Mouse (Mus musculus) hindbrain, embryonic 13.5 days (tissue): Measurements from ENCODE around the gene Wnt8b. TPM values are rescaled to one million over a fixed set of nuclear protein-coding genes. Genes with fewer than 3 reads are reported as not detected.

ENCODE experiments used
- ATAC-seq: fragments of 200-750 bp; cut with Nextera tagmentation; 2 replicates; pipeline ENCODE4 v1.8.0; 2017; ENCODE audit warnings: moderate TSS enrichment; ENCODE audit not compliant: low FRiP score
- H3K27ac ChIP-seq: fragments of 300-500 bp; sonication (generic); 2 replicates; pipeline ENCODE4 v1.5.1; 2015; ENCODE audit warnings: inconsistent platforms, mild to moderate bottlenecking, moderate library complexity
- H3K27me3 ChIP-seq: fragments of 300-500 bp; sonication (generic); 2 replicates; pipeline ENCODE4 v1.6.1; 2015; ENCODE audit warnings: mild to moderate bottlenecking, inconsistent platforms
- H3K36me3 ChIP-seq: fragments of 300-500 bp; sonication (generic); 2 replicates; pipeline ENCODE4 v1.6.1; 2015; ENCODE audit warnings: mild to moderate bottlenecking, inconsistent platforms
- H3K4me1 ChIP-seq: fragments of 300-500 bp; sonication (generic); replicated peaks from 2 replicates; pipeline ENCODE4 v1.6.1; 2015; ENCODE audit warnings: inconsistent platforms
- H3K4me2 ChIP-seq: fragments of 300-500 bp; sonication (generic); 2 replicates; pipeline ENCODE4 v1.6.1; 2015; ENCODE audit warnings: inconsistent platforms, mild to moderate bottlenecking, moderate library complexity
- H3K4me3 ChIP-seq: fragments of 300-500 bp; sonication (generic); 2 replicates; pipeline ENCODE4 v1.5.1; 2015; ENCODE audit warnings: mild to moderate bottlenecking, inconsistent platforms
- H3K9ac ChIP-seq: fragments of 300-500 bp; sonication (generic); 2 replicates; pipeline ENCODE4 v1.6.1; 2015; ENCODE audit warnings: mild to moderate bottlenecking, inconsistent platforms
- H3K9me3 ChIP-seq: fragments of 300-500 bp; sonication (generic); 2 replicates; pipeline ENCODE4 v1.6.1; 2016; ENCODE audit warnings: inconsistent platforms
- WGBS: fragments of 180-500 bp; shearing (Covaris S2); methylation state at CpG from one replicate; pipeline ENCODE4 v1.1.7; 2015; 5-methylcytosine and 5-hydroxymethylcytosine counted together
- polyA plus RNA-seq: library from polyadenylated mRNA; unstranded; fragments of >200 nt; fragmentation: Nextera tagmentation; extraction: Ambion mirVana; gene quantifications from 2 replicates; pipeline ENCODE4 v1.2.1, GENCODE M21; 2015

The Wnt8b gene
- polyA plus RNA-seq, 1 experiment from 2014 or later = 0.78 TPM

GRCm38 (mm10) chr19:44476541-44476940, 16.7 kb upstream of the Wnt8b start:
- peaks cover 24% of the 10 kb centered on the region for H3K27me3 ChIP-seq
- no peak for ATAC-seq
- no peaks in the 10 kb centered on the region for H3K36me3 ChIP-seq
- no peak overlapping the region for H3K4me3 ChIP-seq
- no peak overlapping the region for H3K9ac ChIP-seq
- no peak overlapping the region for H3K4me2 ChIP-seq
- WGBS = 53% methylated on average over 3 of the region's 3 CpGs
- H3K27ac ChIP-seq = no peak overlapping the region
- no peaks in the 10 kb centered on the region for H3K9me3 ChIP-seq
- no peaks in the 10 kb centered on the region for H3K4me1 ChIP-seq

- ATAC-seq = no peak
- Histone ChIP-seq H3K4me3 (no peak overlapping the region), H3K36me3 (no peaks in the 10 kb centered on the region), H3K4me2 (no peak overlapping the region), H3K4me1 (no peaks in the 10 kb centered on the region), H3K9me3 (no peaks in the 10 kb centered on the region), H3K27me3 (peaks cover 44% of the 10 kb centered on the region), H3K9ac (no peak overlapping the region), H3K27ac (no peak overlapping the region)
- 12% methylated on average over 8 of the region's 8 CpGs for WGBS
Measured at GRCm38 (mm10) chr19:44487266-44487665, 6.0 kb upstream of the Wnt8b start.

DNA sequence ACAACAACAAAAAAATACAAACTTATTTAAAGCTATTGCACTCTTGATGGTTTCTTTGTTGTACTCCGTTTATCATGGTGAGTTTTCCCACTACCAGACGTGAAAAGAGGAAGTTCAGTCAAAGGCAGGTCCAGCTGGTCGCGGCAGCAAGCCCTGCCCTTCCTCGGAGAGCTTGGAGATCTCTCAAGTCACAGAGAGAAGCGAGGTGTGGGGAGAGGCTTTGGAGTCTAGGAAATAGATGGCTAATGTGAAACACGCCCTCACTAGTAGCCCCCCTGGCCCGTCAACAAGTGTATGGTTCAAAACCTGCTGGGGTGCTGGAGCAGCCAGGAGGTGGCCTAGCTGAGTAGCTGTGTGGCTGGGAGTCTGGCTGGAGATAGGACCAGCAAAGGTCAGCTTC, 3.2 kb downstream of the Wnt8b start:
- Histone ChIP-seq H3K9me3 (no peaks in the 10 kb centered on the region), H3K27ac (no peak overlapping the region), H3K36me3 (no peaks in the 10 kb centered on the region), H3K4me1 (no peaks in the 10 kb centered on the region), H3K4me2 (no peak overlapping the region), H3K4me3 (no peak overlapping the region), H3K27me3 (peaks cover 95% of the 10 kb centered on the region), H3K9ac (no peak overlapping the region)
- ATAC-seq = no peak
- WGBS = 49% methylated on average over 8 of the region's 8 CpGs

DNA sequence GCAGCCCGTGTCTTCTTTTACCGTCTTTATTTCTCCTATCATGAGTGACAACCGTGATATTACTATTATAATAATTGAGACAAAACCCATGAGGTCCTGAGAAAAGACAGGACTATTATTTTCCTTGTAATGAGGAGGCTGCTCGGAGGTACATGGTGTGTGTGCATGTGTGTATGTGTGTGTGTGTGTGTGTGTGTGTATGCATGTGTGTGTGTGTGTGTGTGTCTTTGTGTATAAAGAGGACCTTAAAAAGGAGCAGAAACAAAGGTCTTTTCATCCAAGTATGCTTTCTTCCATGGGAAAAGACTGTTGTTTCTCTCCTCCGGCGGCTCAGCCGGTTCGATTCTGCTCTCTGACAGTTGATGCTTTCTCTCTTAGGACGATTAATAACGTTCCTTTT, 3.7 kb downstream of the Wnt8b start:
- H3K9me3 ChIP-seq = no peaks in the 10 kb centered on the region
- no peak overlapping the region for H3K4me3 ChIP-seq
- 22% methylated on average over 10 of the region's 10 CpGs for WGBS
- no peak for ATAC-seq
- H3K9ac ChIP-seq = no peak overlapping the region
- H3K27ac ChIP-seq = no peak overlapping the region
- H3K4me1 ChIP-seq = no peaks in the 10 kb centered on the region
- peaks cover 95% of the 10 kb centered on the region for H3K27me3 ChIP-seq
- H3K4me2 ChIP-seq = no peak overlapping the region
- H3K36me3 ChIP-seq = no peaks in the 10 kb centered on the region

GRCm38 (mm10) chr19:44498936-44499335, 5.7 kb downstream of the Wnt8b start:
- no peak overlapping the region for H3K27ac ChIP-seq
- H3K4me3 ChIP-seq = no peak overlapping the region
- no peak overlapping the region for H3K9ac ChIP-seq
- 68% methylated on average over 6 of the region's 6 CpGs for WGBS
- no peak overlapping the region for H3K4me2 ChIP-seq
- H3K9me3 ChIP-seq = no peaks in the 10 kb centered on the region
- H3K4me1 ChIP-seq = no peaks in the 10 kb centered on the region
- H3K27me3 ChIP-seq = peaks cover 95% of the 10 kb centered on the region
- no peak for ATAC-seq
- H3K36me3 ChIP-seq = no peaks in the 10 kb centered on the region

- peaks cover 95% of the 10 kb centered on the region for H3K27me3 ChIP-seq
Measured at GRCm38 (mm10) chr19:44500240-44500639, 7.0 kb downstream of the Wnt8b start.

GRCm38 (mm10) chr19:44501925-44502324, 8.7 kb downstream of the Wnt8b start:
- WGBS = 80% methylated on average over 6 of the region's 6 CpGs
- H3K4me1 ChIP-seq = no peaks in the 10 kb centered on the region
- peaks cover 93% of the 10 kb centered on the region for H3K27me3 ChIP-seq

More at GRCm38 (mm10) chr19:44500240-44500639, 7.0 kb downstream of the Wnt8b start:
- Histone ChIP-seq H3K4me2 (no peak overlapping the region), H3K36me3 (no peaks in the 10 kb centered on the region), H3K4me3 (no peak overlapping the region), H3K27ac (no peak overlapping the region), H3K4me1 (no peaks in the 10 kb centered on the region), H3K9ac (no peak overlapping the region), H3K9me3 (no peaks in the 10 kb centered on the region)
- no peak for ATAC-seq
- 53% methylated on average over 5 of the region's 5 CpGs for WGBS

DNA sequence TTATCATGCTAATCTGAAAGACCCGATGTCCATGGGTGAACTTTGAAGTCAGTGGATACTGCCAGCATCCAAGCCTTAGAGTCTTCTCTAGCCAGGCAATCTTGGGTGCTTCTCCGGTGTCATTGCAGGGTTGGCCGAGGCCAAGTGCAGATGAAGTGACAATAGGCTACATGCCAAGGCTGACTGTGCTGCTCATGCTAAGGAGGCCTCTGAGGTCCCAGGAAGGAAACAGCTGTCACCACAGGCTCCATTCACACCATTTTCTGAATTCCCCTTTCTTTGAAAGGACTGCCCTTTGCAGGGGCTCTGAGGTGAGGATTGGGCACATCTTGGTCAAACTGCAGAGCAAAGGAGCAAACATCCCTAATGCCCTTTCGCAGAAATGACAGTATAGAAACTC, 9.5 kb downstream of the Wnt8b start:
- 86% methylated on average over 4 of the region's 4 CpGs for WGBS
- peaks cover 93% of the 10 kb centered on the region for H3K27me3 ChIP-seq

More at GRCm38 (mm10) chr19:44501925-44502324, 8.7 kb downstream of the Wnt8b start:
- Histone ChIP-seq H3K9ac (no peak overlapping the region), H3K27ac (no peak overlapping the region), H3K4me2 (no peak overlapping the region), H3K9me3 (no peaks in the 10 kb centered on the region), H3K36me3 (no peaks in the 10 kb centered on the region), H3K4me3 (no peak overlapping the region)
- no peak for ATAC-seq

GRCm38 (mm10) chr19:44510534-44511175, 17.4 kb downstream of the Wnt8b start:
- H3K27ac ChIP-seq = no peak overlapping the region
- no peaks in the 10 kb centered on the region for H3K9me3 ChIP-seq
- H3K4me1 ChIP-seq = peaks cover 39% of the 10 kb centered on the region
- ATAC-seq = no peak
- no peaks in the 10 kb centered on the region for H3K36me3 ChIP-seq
- 2% methylated on average over 12 of the region's 12 CpGs for WGBS
- peak overlapping the region; percentile 49 for H3K4me3 ChIP-seq
- no peak overlapping the region for H3K9ac ChIP-seq
- H3K27me3 ChIP-seq = peaks cover 96% of the 10 kb centered on the region
- H3K4me2 ChIP-seq = peak overlapping the region; percentile 93

More for the DNA sequence above, 9.5 kb downstream of the Wnt8b start:
- Histone ChIP-seq H3K4me1 (no peaks in the 10 kb centered on the region), H3K4me2 (no peak overlapping the region), H3K4me3 (no peak overlapping the region), H3K27ac (no peak overlapping the region), H3K9ac (no peak overlapping the region), H3K9me3 (no peaks in the 10 kb centered on the region), H3K36me3 (no peaks in the 10 kb centered on the region)
- ATAC-seq = no peak

DNA sequence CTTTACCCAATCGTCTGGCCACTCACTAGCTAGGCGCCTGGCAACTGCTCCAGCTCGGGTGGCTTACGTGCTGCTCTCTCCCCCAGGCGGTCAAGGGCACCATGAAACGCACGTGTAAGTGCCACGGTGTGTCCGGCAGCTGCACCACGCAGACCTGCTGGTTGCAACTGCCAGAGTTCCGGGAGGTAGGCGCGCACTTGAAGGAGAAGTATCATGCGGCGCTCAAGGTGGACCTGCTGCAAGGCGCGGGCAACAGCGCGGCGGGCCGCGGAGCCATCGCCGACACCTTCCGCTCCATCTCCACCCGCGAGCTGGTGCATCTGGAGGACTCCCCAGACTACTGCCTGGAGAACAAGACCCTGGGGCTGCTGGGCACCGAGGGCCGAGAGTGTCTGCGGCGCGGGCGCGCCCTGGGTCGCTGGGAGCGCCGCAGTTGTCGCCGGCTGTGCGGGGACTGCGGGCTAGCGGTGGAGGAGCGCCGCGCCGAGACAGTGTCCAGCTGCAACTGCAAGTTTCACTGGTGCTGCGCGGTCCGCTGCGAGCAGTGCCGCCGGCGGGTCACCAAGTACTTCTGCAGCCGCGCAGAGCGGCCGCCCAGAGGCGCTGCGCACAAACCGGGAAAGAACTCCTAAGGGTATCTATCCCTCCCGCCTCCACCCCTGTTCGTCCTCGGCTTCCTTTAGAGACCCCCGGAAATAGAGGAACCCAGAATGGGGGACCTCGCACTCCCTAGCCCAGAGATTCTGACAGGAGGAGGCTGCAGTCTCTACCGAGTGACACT, 18.4 kb downstream of the Wnt8b start:
- Histone ChIP-seq H3K4me3 (peak overlapping the region; percentile 49), H3K27me3 (peaks cover 98% of the 10 kb centered on the region), H3K9ac (peak overlapping the region; percentile 71), H3K9me3 (no peaks in the 10 kb centered on the region), H3K4me1 (peaks cover 42% of the 10 kb centered on the region), H3K36me3 (no peaks in the 10 kb centered on the region), H3K4me2 (peak overlapping the region; percentile 93), H3K27ac (peak overlapping the region; percentile 40; the same call in 1 of the 2 replicates)
- WGBS = under 1% methylated on average over 66 of the region's 66 CpGs
- peak; percentile 55; the same call in 1 of the 2 replicates for ATAC-seq

DNA sequence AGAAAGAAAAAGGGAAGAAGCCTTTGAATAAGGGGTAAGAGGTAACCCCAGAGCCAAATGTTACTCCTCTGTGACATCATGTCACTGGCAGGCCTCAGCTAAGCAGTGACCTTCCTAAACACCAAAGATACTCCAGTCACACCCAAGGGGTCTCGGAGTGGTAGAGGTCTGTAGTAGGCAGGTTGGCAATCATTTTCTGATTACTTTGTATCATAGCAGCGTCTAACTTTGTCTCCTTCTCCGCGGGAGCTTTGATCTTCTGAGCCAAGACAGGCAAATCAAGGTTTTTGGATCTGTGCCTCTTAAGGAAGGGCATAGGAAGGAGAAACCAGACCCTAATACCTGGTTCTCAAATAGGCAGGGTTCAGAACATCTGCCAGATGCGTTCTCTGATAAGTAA, 19.3 kb downstream of the Wnt8b start:
- no peak overlapping the region; the same call in 1 of the 2 replicates for H3K4me2 ChIP-seq
- no peak overlapping the region for H3K9ac ChIP-seq
- WGBS = 20% methylated on average over 5 of the region's 5 CpGs
- H3K27ac ChIP-seq = no peak overlapping the region
- H3K36me3 ChIP-seq = no peaks in the 10 kb centered on the region
- peaks cover 49% of the 10 kb centered on the region for H3K4me1 ChIP-seq
- no peaks in the 10 kb centered on the region for H3K9me3 ChIP-seq
- H3K4me3 ChIP-seq = no peak overlapping the region
- ATAC-seq = no peak
- peaks cover 98% of the 10 kb centered on the region for H3K27me3 ChIP-seq

- ATAC-seq = no peak
- Histone ChIP-seq H3K27me3 (peaks cover 98% of the 10 kb centered on the region), H3K36me3 (no peaks in the 10 kb centered on the region), H3K9me3 (no peaks in the 10 kb centered on the region), H3K27ac (no peak overlapping the region), H3K4me2 (no peak overlapping the region), H3K4me3 (no peak overlapping the region), H3K9ac (no peak overlapping the region), H3K4me1 (peaks cover 49% of the 10 kb centered on the region)
- WGBS = 12% methylated on average over 11 of the region's 11 CpGs
Measured at GRCm38 (mm10) chr19:44513054-44513833, 20.0 kb downstream of the Wnt8b start.
